Mouse (Mus musculus) gastrocnemius, postnatal 25 days (tissue): ENCODE measurements around the gene Muc13. TPM values are rescaled to one million over a fixed set of nuclear protein-coding genes. Genes with fewer than 3 reads are reported as not detected.
A peak's percentile ranks its signal among the peaks of the same experiment; 100 is the strongest.

Experiments used
- DNase-seq: peaks from one replicate; pipeline ENCODE4 v3.0.0; 2022
- long read RNA-seq, 2 experiments: library from polyadenylated mRNA; stranded (forward); transcript quantifications; one replicate each; pipeline ENCODE4 v2.0.0; 2021
- total RNA-seq, 2 experiments: library from RNA; stranded (reverse); gene quantifications; 1 replicate in 1 of 2; 2 replicates in 1 of 2; pipeline ENCODE4 v1.2.3; 2021

Gene Muc13
- total RNA-seq = not detected
- long read RNA-seq, experiment 1, partial matches to known transcripts = 0 of 1 reads
- long read RNA-seq, experiment 1, other reads (novel, unspliced or antisense) = 1 of 1 reads
- long read RNA-seq, experiment 2 = 0 reads

DNA sequence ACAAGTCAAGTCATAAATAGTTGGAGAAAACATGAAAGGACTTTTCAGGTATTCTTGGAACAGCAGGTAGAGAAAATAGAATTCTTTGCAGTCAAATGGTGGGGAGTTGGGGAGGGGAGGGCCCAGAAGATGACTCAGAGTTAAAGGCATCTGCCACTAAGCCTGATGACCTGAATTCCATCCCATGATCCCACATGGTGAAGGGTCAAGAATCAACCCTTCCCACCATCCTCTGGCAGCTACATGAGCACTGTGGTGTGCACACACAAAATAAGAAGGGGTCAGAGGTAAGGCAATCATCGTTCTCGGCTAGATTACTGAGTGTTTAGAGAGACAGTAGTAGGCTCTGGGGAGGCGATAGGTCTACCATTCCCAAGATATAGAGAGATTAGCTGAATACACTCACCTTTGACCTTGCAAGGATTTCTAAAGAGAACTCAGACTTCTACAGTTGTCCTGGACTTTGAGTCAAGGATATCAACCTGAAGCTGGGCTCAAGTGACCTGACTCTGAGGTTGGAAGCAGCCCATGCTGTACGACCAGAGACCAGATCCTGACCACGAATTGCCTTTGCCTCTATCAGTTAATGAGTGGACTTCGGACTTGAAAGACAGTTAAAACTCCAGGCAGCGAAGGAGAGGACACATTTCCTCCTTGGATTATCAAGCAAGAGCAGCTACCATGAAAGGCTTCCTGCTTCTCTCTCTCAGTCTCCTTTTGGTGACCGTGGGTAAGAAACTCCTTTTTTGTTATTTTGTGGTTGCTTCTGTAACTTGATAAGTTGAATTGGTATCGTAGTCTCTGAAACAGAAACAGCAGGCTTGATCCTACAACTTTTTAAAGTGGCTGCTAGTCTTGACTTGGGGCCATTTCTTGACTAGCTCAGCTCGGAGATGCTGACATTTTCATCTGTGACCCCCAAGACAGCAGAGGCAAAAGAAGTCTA is at the start of gene Muc13:
Gene Muc13, plus strand, starts transcription at position 192 of the 946 bp plus-strand sequence.
- DNase-seq = no peak

DNA sequence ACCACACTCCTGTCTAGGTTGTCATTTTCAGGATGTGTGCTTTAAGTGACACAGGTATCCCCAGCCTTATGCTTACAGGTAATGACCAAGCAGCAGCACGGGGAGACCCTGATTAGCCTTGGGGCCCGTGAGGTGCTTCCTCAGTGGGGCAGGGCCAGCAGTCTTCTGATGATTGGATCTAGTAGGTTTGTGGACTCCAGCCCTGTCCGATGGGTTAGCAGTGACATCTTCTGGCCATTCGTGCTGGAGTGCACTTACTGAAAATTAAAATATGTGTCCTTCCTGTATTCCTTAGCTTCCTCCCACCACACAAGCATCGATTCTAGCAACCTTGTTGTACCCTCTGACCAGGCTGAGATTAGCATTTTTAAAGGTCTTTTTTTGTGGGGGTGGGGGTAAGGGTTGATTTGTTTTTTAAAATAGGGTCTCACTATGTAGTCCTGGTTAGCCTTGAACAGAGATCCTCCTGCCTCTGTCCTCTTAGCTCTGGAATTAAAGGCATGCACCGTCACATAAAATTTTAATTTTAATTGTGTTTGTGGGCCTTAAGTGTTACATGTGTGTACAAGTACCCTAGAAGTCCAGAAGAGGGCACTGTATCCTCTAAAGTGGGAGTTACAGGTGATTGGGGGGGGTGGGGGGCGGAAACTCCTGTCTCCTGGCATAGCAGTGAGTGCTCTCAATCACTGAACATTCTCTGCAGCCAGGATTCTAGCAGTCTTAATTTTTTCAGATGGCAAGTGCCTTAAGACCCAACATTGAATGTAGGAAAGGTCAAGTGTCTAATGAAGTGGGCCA is 49.0 kb upstream of the Muc13 start:
- DNase-seq = no peak

DNA sequence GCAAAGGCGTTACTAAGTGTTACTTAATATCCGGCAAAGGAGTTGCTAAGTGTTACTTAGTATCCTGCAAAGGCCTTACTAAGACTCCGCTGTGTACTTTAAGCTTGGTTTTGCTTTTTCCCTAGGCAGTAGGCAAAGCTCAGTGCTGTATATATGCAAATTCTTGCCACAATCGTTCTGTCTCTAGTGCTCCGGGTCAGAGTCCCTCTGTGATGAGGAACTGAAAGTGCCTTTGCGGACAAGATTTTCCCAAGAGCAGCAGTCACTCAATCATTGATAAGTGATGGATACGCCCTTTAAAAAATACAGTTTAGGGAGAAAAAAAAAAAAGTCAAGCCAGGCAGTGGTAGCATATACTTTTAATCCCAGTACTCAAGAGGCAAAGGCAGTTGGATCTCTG is 48.4 kb upstream of the Muc13 start:
- DNase-seq = no peak

DNA sequence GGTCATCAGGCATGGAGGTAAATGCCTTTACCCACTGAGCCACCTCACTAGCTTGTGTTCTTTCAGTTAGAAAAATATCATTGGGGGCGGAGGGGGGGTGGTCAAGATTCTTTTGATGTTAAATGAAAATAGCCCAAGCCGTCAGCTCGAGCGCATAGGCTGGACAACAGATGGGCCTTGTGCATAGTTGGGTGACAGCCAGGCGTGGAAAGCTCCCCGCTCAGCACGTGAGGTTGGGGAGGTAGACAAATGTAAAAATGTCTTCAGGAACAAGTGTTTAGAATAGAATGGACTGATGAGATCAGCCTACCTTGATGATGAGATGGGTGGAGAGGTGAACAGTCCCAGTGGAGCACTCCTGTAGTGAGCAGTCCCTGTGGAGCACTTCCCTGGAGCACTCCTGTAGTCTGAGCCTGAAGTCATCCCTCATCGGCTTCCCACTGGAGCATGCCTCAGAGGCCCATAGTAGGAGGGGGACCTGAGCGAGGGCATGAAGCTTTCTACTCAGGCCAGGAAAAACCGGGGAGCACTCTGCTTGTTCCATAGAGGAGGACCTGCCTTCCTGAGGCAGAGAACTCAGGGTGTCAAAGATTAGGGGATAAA is 47.7 kb upstream of the Muc13 start:
- no peak for DNase-seq

DNA sequence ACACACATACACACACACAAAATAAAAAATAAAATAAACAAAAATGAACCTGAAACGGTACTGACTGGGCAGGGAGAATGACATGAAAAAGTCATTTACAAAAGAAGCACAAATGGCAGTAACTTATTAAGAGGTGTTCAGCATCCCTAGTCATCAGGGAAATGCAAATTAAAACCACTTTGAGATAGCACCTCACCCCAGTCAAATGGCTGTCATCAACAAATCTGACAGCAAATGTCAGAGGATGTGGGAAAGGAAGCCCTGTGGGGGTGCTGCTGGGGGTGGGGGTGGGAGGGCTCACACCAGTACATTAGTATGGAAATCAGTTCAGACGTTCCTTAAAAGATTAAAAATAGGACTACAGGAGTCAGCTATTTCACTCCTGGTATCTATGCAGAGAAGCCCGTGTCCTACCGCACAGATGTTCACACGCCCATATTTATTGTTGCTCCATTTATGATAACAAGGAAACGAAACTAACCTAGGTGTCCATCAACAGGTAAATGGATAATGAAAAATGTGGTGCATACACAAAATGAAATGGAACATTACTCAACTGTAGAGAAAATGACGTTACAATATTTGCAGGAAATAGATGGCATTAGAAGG is 46.4 kb upstream of the Muc13 start:
- DNase-seq = no peak

DNA sequence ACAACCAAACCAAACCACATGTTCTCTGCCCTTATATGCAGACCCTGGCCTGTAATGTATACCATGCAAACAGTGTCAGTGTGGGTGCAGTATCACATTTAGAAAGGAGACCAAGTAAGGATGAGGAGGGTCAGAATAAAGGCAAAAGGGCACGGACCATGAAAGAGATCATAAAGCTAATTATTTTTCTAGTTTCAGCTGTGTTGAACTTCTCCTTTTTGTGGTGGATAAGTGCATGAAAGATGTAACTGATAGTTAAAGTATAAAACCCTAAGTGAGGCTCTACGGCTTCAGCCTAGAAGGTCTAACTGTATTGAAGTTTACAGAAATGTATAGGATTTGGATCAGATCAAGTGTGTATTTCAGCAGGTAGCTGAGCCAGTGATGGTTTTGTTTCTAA is 45.8 kb upstream of the Muc13 start:
- no peak for DNase-seq

DNA sequence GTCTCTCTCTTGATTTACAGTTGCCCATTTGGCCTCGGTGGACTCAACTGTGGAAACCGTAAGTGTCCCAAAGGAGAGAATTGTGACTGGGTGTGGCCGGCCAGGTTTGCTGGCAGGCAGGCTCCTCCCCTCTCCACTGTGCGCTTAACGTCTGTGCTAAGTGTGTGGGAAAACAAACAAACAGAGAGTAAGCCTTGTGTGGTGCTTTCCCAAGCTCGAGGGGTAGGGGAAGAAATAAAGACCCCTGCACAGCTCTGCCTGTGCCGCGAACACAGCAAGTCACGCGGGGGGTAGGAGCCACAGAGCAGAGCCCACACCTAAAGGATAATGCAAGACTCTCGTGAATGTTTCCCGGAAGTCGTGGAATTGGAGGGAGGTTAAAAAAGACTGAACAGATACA is 42.7 kb upstream of the Muc13 start:
- DNase-seq = no peak

DNA sequence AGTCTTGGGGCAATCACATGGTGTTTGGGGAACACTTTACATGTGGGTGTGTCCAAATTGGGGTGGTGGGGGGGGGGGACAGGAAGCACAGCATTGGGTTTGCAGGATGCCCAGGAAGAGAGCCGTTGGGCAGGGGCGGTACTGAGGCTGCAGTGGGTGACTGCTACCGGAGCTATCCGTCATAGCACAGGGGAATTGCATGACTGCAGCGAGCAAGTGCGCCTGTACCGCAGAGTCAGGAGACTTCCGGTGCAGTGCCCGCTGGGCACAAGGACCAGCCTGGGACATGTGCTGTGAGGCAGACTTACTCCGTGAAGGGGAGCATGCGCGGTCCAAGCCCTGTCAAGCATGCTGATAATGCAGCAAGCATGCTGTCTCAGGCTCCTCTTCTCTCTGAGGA is 42.2 kb upstream of the Muc13 start:
- no peak for DNase-seq

DNA sequence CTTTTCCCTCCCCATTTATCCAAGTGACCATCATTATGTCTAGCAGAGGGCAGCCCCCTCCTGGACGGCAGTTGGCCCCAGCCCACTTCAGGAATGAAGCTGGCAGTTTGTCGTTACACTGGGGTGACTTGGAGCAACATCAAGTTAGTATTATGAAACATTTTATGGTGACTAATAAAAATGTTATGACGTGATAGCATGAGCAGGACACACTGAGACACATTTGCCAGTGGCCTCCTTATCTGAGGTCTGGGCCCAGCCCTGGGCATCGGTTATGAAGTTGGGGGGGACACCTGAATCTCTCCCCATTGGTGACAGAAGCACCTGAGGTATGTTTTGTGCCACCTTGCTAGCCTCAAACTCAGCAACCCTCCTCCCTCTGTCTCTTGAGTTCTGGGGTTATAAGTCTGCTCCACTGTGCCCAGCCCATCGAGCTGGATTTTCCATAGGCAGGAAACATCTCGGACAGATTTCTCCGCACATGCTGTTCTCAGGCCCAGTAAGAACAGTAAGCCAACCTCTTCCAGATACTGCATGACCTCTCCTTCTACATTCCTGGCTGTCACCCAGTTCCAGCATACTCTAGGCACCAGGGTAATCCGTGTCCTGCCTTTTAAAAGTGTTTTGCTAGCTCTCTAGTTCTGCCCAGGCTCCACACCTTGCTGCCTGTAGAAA is 40.8 kb upstream of the Muc13 start:
- DNase-seq = peak; percentile 24

DNA sequence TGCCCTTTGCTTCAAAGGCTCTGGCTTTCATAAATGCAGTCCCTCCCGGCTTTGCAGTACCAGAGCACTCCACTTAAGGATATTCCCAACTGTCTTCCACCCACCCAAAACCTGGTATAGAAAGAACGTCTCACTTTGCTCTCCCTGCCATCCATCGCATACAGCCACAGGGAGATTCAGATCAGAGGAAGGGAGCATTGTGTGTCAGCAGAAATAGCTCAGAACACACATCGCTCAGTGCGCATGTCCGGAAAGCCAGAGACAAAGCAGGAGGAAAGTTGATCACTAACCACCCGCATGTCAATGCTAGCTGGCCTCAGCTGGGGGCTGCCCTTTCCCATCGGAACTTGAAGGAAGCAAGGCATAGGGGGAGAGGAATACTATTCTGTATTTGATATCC is 38.5 kb upstream of the Muc13 start:
- DNase-seq = no peak

DNA sequence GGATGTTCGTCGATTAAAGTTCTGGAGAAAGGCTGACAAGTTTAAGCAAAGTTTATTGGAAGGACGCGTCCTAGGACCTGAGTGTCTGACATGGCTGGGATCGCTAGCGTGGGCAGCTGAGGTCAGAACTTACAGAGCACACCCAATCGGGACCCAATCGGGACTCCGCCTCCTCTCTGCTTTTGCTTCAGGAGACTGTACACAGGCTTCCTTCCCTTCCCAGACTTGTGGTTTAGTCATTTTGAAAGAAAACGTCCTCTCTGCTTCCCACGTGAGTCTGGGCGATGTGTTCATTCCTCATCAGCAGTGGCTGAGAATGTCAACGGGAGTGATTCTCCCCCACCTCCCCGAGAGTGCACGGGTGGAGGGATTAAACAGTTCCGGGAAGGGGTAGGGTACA is 37.9 kb upstream of the Muc13 start:
- DNase-seq = no peak

DNA sequence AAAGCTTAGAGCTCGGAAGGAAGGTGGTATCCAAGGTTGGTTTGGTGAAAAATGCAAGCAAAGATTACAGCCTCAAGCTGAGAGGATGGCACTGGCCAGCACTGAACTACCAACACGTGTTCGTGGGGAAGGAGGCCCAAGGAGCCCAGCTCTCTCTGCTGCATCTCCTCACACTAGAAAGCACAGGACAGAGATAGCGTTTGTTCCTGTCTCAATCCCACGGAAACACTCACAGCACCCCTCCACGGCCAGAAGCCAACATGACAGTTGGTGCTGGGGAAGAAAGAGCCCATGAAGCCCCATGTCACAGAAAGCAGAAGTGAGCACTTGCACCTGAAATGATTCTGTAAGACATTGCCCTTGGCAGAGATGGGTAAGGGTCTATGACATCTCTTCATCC is 37.4 kb upstream of the Muc13 start:
- DNase-seq = no peak

DNA sequence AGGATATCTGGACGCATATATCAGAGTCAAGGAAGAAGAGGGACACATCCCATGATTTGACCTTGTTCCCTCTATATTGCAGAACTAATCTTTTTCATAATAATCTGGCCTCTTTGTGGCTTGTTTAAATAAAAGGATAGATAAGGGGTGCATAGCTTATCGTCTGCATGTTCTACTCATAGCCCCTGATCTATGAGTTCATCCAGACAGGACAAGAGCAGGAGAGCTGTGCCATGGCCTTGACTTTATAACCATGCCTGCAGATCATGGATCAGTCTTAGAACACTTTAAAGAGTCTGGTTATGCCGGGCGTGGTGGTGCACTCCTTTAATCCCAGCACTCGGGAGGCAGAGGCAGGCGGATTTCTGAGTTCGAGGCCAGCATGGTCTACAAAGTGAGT is 34.6 kb upstream of the Muc13 start:
- no peak for DNase-seq

DNA sequence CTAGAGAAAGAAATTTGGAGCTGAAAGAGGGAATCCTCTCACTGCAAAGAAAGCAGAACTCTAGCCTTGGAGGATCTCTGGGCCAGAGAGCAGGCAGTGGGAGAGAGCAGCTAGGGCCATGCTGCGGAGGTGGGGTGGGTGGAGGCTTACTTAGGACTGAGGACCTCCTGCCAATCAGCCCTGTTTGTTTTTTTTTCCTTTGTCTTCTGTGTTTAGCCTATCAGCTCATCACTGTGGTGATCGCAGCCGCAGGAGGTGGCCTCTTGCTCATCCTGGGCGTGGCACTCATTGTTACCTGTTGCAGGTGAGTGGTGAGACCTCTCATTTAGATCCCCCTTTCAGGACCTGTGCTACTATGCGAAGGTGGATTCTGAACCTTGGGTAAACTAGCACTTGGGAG is 33.3 kb upstream of the Muc13 start:
- no peak for DNase-seq

DNA sequence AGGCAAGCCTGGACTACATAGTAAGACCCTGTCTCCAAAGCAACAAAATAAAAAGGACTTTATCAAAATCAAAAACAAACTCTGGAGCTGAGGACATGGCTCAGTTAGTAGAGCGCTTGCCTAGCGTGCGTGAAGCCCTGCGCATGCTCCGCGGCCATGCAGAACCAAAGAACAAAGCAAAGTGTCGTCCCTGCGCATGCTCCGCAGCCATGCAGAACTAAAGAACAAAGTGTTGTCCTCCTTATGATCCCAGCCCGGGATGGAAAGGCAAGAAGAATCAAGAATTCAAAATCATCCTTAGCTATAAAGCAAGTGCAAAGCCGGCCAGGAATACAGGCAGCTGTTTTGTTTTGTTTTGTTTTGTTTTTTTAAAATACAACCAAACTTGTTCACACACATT is 32.8 kb upstream of the Muc13 start:
- no peak for DNase-seq

DNA sequence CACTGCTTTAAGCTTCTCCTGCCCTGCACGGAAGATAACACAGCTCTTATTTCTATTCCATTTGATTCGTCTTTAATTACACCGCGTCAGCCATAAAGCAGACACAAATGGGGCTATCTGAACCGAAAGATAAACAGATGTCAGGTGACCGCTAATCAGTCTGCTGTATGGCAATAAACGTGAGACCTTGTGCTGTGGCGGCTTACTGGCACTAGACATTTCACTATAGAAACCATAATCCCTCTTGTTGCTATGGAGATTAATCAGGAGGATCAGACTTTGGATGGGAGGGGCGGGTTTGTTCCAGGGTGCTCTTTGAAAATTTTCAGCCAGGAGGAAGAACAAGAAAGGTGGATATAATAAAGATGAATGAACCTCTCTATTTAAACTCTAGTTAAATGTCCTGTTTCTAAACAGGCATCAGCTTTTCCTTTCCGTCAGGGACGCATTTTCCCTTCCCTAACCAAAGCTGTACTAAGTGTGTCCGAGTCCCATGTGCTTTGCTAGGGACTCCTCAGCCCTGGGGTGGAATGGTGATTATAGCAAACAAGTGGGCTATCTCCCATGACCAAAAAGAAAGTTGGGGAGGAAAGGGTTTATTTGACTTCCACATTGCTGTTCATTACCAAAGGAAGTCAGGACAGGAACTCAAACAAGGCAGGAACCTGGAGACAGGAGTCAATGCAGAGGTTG is 29.2 kb upstream of the Muc13 start:
- no peak for DNase-seq

DNA sequence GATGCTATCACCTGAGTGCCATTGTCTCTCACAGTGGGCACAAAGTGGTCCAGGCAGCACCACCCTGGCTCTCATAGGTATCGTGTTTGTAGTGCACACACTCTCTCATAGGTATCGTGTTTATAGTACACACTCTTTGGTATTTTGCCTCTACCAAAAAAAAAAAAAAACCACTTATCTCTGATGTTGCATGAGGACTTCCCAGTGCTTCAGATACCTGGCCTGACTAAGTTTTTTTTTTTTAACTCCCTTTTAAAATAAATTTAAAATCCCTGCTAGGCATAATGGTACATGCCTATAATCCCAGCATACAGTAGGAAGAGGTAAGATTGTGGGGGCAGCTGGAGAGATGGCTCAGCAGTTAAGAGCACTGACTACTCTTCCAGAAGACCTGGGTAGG is 28.4 kb upstream of the Muc13 start:
- no peak for DNase-seq

DNA sequence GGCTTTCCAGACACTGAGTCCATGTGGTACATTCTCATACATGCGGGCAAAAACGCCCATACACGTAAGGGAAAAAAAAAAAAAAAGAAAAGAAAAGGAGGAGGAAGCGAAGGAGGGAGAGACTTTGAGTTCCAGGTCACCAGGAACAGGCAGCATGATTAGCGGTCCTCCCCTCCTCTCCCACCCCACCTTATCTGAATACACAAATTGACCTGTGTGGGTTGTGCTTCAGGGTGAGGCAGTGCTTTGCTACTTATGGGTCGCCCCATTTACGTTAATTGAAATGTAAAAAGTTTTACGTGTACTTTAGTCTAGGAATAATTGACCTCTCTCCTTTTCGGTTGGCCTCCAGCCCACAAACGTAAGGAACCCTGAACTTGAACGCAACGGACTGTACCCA is 27.5 kb upstream of the Muc13 start:
- DNase-seq = no peak

DNA sequence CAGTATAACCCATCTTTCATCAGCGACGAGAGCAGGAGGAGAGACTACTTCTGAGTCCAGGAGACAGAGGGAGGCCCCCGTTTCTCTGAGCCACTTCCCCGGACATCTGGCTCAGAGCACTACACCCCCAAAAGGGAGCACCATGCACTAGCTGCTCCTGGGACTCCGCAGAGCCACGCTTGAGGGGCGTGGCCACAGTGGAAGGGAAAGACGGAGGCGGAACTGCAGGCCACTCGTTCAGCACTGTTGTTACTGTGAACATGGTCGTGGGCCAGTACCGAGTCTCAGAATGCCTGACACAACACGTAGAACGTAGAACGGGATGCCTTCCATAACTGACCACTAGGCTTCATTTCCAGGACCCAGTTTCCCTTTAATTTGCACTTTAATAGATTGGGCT is 27.1 kb upstream of the Muc13 start:
- DNase-seq = no peak

DNA sequence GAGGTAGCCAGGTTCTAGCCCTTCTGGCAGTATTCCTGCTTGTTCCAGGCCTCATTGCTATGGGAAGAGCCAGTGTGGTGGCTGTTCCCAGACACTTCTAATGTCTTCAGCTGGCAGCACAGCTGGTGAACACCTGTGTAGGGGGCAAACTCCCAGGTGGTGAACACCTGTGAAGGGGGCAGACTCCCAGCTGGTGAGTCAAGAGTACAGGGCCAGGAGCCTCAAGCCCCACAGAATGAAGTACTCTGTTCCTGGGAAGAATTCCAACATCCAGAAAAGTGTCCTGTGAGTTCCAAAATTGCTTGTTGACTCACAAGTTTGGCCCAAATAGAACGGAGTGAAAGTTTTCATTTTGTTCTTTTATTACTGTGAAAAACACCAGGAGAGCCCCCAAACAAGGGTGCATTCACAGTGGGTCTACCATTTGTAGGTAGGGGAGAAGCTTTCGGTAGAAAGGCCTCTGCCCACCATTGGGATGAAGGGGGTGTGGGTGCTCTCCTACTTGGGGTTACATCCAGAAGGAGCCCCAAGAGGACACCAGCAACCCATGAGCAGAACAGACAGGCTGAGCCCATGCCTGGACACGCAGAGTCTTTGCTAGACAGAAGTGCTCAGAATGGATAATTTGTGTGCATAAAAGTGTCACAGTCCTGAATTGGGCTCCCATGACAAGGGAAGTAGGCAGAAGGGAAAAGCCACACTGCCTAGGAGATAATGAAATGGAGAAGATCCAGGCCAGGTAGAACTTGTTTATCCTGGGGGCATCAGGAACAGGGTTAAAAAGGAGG is 25.2 kb upstream of the Muc13 start:
- peak; percentile 23 for DNase-seq
